Mouse (Mus musculus): Measurements from ENCODE around the gene Nphs2. TPM values are rescaled to one million over a fixed set of nuclear protein-coding genes. Genes with fewer than 3 reads are reported as not detected.
A peak's percentile ranks its signal among the peaks of the same experiment; 100 is the strongest.

The Nphs2 gene
- total and polyA plus RNA-seq, 3 experiments = not detected

DNA sequence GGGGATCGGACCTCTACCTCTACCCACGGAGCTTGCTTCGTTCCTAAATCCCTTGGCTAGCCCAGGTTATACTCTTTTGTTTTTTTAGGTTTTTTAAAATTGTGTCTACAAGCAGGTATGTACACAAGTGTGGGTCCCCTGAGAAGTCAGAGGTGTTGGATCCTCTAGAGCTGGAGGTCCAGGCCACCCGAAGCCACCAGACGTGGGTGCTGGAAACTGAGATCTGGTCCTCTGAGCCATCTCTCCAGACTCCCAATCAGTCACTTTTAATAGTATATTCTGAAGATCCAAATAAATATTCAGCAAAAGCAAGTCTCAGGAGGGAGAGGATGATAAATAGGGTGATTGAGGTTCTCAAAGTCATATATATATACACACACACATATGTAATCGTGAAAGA lies 20.5 kb upstream of the Nphs2 start:
- DNase-seq = no peak
- H3K27me3 ChIP-seq (ENCODE audit: control insufficient read depth, insufficient read depth, low read length) = no peaks in the 10 kb centered on the region
- TF ChIP-seq EP300 (IDR thresholded peaks at IDR 0.05; ENCODE audit: insufficient read depth, low read depth, low read length) = no peak
- TF ChIP-seq CTCF (IDR thresholded peaks at IDR 0.05) = no peak
- TF ChIP-seq POLR2A (IDR thresholded peaks at IDR 0.05; ENCODE audit: insufficient read depth, low read depth, low read length) = no peak
- no peaks in the 10 kb centered on the region for H3K79me2 ChIP-seq (replicated peaks; ENCODE audit: control insufficient read depth, insufficient read depth, low read length)
- no peak overlapping the region for H3K4me3 ChIP-seq
- H3K27ac ChIP-seq = no peak overlapping the region
- WGBS = 97% methylated on average over 6 of the region's 6 CpGs
- H3K9ac ChIP-seq (ENCODE audit: low read depth, low read length) = no peak overlapping the region
- intact Hi-C loops (cut with DNase I) = no loop called here
- H3K4me1 ChIP-seq (ENCODE audit: control insufficient read depth, insufficient read depth, low read length) = no peaks in the 10 kb centered on the region
- H3K36me3 ChIP-seq (ENCODE audit: control insufficient read depth, insufficient read depth, low read length) = no peaks in the 10 kb centered on the region

DNA sequence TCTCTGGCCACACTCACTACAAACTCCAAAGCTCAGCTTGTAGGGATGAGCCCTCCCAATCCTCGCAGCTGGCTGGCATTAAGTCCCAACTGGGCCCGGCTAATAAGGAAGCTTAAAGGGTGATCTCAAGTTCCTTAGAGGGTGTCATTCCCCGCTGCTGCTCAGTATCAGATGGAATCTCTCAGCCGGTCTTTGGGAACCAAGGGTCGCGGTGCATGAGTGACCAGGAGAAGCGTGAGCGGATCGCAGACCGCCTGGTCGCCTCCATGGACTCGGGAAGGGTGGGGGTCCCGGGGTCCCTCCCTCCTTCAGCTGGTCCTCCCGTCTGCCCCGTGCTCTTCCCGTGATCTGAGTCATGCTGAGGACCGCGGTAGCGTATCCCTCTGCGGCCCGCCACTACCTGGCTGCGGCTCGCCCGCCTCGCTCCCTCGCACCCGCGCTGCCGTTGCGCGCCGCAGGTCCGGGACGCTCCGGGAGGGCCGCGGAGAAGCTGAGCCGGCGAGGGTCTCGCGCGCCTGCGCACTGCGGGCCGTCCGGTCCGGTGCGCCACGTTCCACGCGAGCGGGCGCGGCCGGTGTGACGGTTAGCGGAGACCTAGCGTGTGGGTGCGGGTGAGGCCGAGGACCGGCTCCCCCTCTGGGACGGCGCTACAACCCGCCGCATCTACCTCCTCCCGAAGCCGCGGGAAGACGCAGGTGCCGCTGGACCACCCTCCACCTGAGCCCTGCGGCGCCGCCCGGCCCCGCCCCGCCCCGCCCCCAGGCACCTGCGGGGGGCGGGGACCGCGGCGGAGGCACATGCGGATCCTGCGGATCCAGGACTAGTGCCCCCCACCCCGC lies 7.4 kb upstream of the Nphs2 start, which contains the start of gene Tdrd5:
Gene Tdrd5 (minus strand): TSS at position 754 of the 839 bp plus-strand sequence.
- intact Hi-C loops (cut with DNase I) = no loop called here
- Histone ChIP-seq H3K27ac (no peak within 1 kb of the TSS), H3K4me3 (peak within 1 kb of the TSS; percentile 45), H3K27me3 (ENCODE audit: control insufficient read depth, insufficient read depth, low read length) (peaks cover 11% of the 10 kb centered on the region), H3K4me1 (ENCODE audit: control insufficient read depth, insufficient read depth, low read length) (peaks cover 1% of the 10 kb centered on the region; the same call in 1 of the 2 replicates), H3K79me2 (replicated peaks; ENCODE audit: control insufficient read depth, insufficient read depth, low read length) (no peaks in the 10 kb centered on the region), H3K36me3 (ENCODE audit: control insufficient read depth, insufficient read depth, low read length) (no peaks in the 10 kb centered on the region), H3K9ac (ENCODE audit: low read depth, low read length) (peak within 1 kb of the TSS; percentile 53)
- DNase-seq = peak in 1 of 2 experiments; percentile 6
- TF ChIP-seq CTCF (IDR thresholded peaks at IDR 0.05) = no peak
- TF ChIP-seq POLR2A (IDR thresholded peaks at IDR 0.05; ENCODE audit: insufficient read depth, low read depth, low read length) = no peak
- TF ChIP-seq EP300 (IDR thresholded peaks at IDR 0.05; ENCODE audit: insufficient read depth, low read depth, low read length) = no peak
- WGBS = under 1% methylated on average over 78 of the region's 85 CpGs

DNA sequence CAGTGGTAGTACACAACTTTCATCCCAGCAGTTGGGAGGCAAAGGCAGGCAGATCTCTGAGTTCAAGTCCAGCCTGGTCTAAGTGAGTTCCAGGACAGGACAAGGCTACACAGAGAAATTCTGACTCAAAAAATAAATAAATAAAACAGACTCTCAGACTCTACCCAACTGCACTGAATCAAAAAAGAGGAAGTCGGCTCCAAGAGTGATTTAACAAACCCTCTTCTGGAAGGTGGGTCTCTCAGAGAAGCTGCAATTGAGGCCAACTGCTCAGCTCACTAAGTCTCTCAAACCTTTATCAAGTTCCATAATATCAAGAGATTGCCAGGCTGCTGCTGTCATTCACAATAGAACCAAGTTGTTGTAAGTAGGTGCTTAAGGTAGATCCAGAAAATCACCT lies 1.9 kb upstream of the Nphs2 start:
- DNase-seq = no peak
- Histone ChIP-seq H3K36me3 (ENCODE audit: control insufficient read depth, insufficient read depth, low read length) (no peaks in the 10 kb centered on the region), H3K4me3 (no peak overlapping the region), H3K9ac (ENCODE audit: low read depth, low read length) (no peak overlapping the region), H3K79me2 (replicated peaks; ENCODE audit: control insufficient read depth, insufficient read depth, low read length) (no peaks in the 10 kb centered on the region), H3K4me1 (ENCODE audit: control insufficient read depth, insufficient read depth, low read length) (no peaks in the 10 kb centered on the region), H3K27ac (no peak overlapping the region), H3K27me3 (ENCODE audit: control insufficient read depth, insufficient read depth, low read length) (peaks cover 5% of the 10 kb centered on the region; the same call in 1 of the 2 replicates)
- 50% methylated on average over 1 of the region's 1 CpGs for WGBS
- intact Hi-C loops (cut with DNase I) = no loop called here
- TF ChIP-seq EP300 (IDR thresholded peaks at IDR 0.05; ENCODE audit: insufficient read depth, low read depth, low read length) (no peak), CTCF (IDR thresholded peaks at IDR 0.05) (no peak), POLR2A (IDR thresholded peaks at IDR 0.05; ENCODE audit: insufficient read depth, low read depth, low read length) (no peak)

DNA sequence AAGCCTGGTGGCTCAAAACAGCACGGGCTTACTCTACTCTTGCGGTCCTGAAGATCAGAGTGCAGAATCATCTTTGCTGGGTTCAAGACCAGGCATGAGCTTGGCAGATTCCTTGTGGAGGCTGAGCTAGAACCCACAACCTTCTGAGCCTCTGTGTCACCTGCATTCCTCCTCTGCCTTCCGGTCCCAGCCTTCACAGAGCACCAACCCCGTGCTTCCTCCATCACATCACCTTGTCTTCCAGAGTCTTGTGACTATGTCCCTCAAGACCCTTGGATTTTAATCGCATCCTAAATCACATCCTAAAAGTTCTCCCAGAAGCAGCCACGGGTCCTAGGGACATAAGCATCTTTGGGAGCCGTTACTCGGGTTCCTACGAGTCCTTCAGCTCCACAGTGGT lies 12.6 kb downstream of the Nphs2 start:
- Histone ChIP-seq H3K79me2 (replicated peaks; ENCODE audit: control insufficient read depth, insufficient read depth, low read length) (no peaks in the 10 kb centered on the region), H3K4me3 (no peak overlapping the region), H3K36me3 (ENCODE audit: control insufficient read depth, insufficient read depth, low read length) (no peaks in the 10 kb centered on the region), H3K4me1 (ENCODE audit: control insufficient read depth, insufficient read depth, low read length) (no peaks in the 10 kb centered on the region), H3K9ac (ENCODE audit: low read depth, low read length) (no peak overlapping the region), H3K27me3 (ENCODE audit: control insufficient read depth, insufficient read depth, low read length) (no peaks in the 10 kb centered on the region), H3K27ac (no peak overlapping the region)
- intact Hi-C loops (cut with DNase I) = no loop called here
- WGBS = 86% methylated on average over 9 of the region's 9 CpGs
- no peak for TF ChIP-seq CTCF (IDR thresholded peaks at IDR 0.05)
- no peak for TF ChIP-seq EP300 (IDR thresholded peaks at IDR 0.05; ENCODE audit: insufficient read depth, low read depth, low read length)
- no peak for TF ChIP-seq POLR2A (IDR thresholded peaks at IDR 0.05; ENCODE audit: insufficient read depth, low read depth, low read length)
- DNase-seq = no peak

DNA sequence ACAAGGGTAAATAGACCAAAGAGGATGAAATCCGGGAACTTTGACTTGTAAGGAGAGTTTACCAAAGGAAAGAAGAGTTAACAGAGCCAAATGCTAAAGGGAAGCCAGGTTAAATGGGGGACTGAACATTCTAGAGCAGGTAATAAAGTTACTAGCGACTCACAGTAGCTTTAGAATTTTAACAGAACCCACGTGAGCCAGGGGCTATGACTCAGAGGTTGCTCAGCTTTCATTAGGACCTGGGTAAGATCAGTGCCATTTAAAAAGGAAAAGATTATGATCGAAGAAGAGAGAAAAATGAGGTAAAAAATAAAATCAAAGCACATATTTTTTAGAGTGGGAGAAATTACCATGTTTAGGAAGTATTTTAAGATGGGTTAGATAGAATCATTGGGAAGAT lies 30.3 kb downstream of the Nphs2 start:
- Histone ChIP-seq H3K27ac (no peak overlapping the region), H3K9ac (ENCODE audit: low read depth, low read length) (no peak overlapping the region), H3K36me3 (ENCODE audit: control insufficient read depth, insufficient read depth, low read length) (no peaks in the 10 kb centered on the region), H3K4me3 (no peak overlapping the region), H3K4me1 (ENCODE audit: control insufficient read depth, insufficient read depth, low read length) (no peaks in the 10 kb centered on the region), H3K79me2 (replicated peaks; ENCODE audit: control insufficient read depth, insufficient read depth, low read length) (no peaks in the 10 kb centered on the region), H3K27me3 (ENCODE audit: control insufficient read depth, insufficient read depth, low read length) (no peaks in the 10 kb centered on the region)
- TF ChIP-seq POLR2A (IDR thresholded peaks at IDR 0.05; ENCODE audit: insufficient read depth, low read depth, low read length) (no peak), CTCF (IDR thresholded peaks at IDR 0.05) (no peak), EP300 (IDR thresholded peaks at IDR 0.05; ENCODE audit: insufficient read depth, low read depth, low read length) (no peak)
- WGBS = 64% methylated on average over 4 of the region's 4 CpGs
- intact Hi-C loops (cut with DNase I) = no loop called here
- DNase-seq = no peak

DNA sequence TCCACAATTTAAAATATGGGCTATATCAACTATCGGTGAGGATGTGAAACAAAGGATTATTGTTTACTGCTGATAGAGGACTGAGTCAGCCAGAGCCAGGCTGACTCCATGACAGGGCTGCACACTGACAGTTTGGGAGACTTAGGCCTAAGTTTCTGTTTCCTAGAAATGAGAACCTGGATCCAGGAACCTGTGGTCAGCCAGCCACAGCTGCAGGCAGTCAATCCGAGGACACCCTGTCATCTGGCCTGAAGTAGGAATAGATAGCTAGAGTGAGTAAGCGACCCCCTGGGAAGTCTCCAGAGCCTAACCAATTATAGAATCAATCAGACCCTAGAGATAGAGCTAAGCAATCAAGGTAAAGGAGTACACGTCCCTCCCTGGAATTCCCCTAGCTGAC lies 33.9 kb downstream of the Nphs2 start:
- WGBS = 44% methylated on average over 4 of the region's 4 CpGs
- no peak for DNase-seq
- no peak for TF ChIP-seq POLR2A (IDR thresholded peaks at IDR 0.05; ENCODE audit: insufficient read depth, low read depth, low read length)
- TF ChIP-seq CTCF (IDR thresholded peaks at IDR 0.05) = no peak
- no peak for TF ChIP-seq EP300 (IDR thresholded peaks at IDR 0.05; ENCODE audit: insufficient read depth, low read depth, low read length)

More for the DNA sequence above, 33.9 kb downstream of the Nphs2 start:
- H3K27ac ChIP-seq = no peak overlapping the region
- H3K79me2 ChIP-seq (replicated peaks; ENCODE audit: control insufficient read depth, insufficient read depth, low read length) = no peaks in the 10 kb centered on the region
- H3K27me3 ChIP-seq (ENCODE audit: control insufficient read depth, insufficient read depth, low read length) = no peaks in the 10 kb centered on the region
- H3K4me1 ChIP-seq (ENCODE audit: control insufficient read depth, insufficient read depth, low read length) = no peaks in the 10 kb centered on the region
- H3K9ac ChIP-seq (ENCODE audit: low read depth, low read length) = no peak overlapping the region
- H3K4me3 ChIP-seq = no peak overlapping the region
- intact Hi-C loops (cut with DNase I) = no loop called here
- no peaks in the 10 kb centered on the region for H3K36me3 ChIP-seq (ENCODE audit: control insufficient read depth, insufficient read depth, low read length)

Data from heart, adult 2 months (tissue).